Mouse (Mus musculus): ENCODE results near the gene Btbd17.
A peak's percentile ranks its signal among the peaks of the same experiment; 100 is the strongest.

GRCm38 (mm10) chr11:114829499-114830432, 34.0 kb upstream of the Btbd17 start:
- TF ChIP-seq CTCF (IDR thresholded peaks at IDR 0.05; ENCODE audit: insufficient read depth, low read length): no peak
- peak; percentile 16; the same call in 1 of the 2 replicates for TF ChIP-seq POLR2A (IDR thresholded peaks at IDR 0.05; ENCODE audit: borderline replicate concordance, extremely low read depth, low read depth, low read length)

Data from lung, adult 2 months (tissue).